Mouse (Mus musculus): ENCODE results near the gene Mrpl4.
"Not testable (repeated sequence)": the region's sequence is repeated elsewhere in the genome, so short reads cannot be mapped to it uniquely, and the experiment has no call there.

The Mrpl4 gene

DNA sequence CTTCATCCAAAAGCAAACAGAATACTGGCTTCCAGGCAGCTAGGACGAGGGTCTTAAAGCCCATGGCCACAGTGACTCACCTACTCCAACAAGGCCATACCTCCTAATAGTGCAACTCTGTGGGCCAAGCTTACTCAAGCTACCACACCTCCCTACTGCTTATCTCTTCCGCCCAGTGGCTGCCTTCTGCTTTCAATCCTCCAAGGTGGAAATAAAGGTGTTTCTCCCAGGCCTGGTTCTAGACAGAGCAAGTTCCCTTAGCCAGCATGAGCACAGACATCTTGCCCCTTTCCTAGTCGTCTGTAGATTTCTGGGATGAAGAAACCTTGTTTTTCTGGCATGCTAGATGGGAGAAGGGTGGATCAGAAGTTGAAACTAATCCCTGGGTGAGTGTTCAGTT is 37.2 kb downstream of the Mrpl4 start:
- no peak for DNase-seq (ENCODE audit: low read depth, low spot score)

DNA sequence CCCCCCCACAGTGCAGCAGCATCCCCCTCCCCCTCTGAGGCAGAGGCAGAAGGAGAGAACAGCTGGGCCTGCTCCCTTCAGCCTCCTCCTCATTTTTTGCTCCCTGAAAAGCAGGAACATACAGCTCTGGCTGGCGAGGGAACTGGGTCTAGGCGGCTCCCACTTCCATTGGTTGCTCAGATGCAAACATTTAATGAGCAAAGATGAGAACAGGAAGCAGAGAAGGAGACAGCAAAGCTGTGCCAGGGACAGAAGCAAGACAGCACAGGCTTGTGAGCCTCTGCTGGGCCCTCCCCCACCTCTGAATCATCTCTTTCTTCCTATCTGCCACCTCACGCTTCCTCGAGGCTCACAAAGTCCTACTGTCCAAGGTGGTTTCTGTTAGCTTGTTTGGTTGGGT is 38.8 kb downstream of the Mrpl4 start:
- no peak for DNase-seq (ENCODE audit: low read depth, low spot score)

DNA sequence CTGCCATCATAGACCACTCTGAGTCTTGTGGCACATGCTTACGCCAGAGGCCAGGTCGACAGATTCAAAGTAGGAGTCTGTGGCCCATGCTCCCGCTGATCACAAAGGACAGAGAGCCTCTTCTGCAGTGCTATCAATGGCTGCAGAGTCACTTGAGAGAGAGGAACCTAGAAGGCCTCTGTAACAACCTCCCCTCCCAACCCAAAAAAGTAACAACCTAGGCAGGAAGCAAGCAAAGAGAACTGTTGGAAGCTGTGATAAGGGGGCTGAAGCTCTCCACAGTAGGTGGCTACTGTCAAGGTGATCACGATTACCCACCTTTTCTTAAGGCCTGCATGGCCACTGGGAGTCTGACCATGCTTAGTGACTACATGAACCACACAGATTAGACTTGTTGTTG is 41.0 kb downstream of the Mrpl4 start:
- no peak for DNase-seq (ENCODE audit: low read depth, low spot score)

DNA sequence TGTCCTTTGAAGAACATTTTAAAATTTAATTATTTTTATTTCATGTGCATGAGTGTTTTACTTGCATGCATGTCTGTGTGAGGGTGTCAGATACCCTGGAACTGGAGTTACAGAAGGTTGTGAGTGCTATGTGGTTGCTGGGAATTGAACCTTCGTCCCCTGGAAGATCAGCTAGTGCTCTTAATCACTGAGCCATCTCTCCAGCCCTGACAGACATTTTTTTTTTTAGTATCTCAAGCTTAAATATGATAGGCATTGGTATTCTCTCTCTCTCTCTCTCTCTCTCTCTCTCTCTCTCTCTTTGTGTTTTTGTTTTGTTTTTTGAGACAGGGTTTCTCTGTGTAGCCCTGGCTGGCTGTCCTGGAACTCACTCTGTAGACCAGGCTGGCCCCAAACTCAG is 42.2 kb downstream of the Mrpl4 start:
- DNase-seq (ENCODE audit: low read depth, low spot score): not testable (repeated sequence)

DNA sequence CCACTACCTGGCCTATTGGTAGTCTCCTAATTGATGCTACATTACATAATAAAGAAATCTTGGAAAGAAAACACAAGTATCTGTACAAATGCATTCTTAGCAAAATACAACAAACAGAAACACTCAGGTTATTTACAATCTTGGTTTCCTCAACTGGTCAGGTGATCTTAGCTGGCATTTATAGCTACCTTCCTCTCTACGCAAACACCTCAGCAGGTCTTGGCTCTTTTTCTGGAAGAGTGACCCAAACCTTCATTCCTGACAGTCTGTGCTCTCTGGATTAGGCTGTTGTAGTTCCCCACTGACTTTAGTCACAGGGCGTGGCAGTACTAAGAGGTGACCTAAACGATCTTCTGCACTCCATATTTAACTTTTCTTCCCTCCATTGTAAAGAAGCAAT is 42.7 kb downstream of the Mrpl4 start:
- DNase-seq (ENCODE audit: low read depth, low spot score): no peak

DNA sequence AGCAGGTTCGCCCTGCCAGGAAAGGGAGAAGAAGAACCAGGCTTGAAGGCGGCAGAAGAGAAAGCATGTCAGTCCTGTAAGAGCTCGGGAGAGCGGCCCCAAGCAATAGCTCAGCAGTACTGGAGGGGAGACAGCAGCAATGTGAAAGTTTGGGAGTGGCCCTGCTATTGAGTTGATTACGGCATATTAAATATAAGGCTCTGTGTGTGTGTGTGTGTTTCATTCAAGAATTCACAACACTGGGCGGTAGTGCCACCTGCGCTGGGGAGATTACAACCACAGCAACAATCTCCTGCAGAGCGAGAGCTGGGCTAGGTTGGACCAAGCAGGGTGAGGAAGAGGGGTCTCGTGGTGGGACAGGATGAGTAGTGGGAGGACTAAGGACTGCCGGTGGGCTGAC is 49.0 kb downstream of the Mrpl4 start:
- DNase-seq (ENCODE audit: low read depth, low spot score): no peak
